Mouse (Mus musculus): ENCODE data around the gene Upf2.
"Not testable (repeated sequence)": the region's sequence is repeated elsewhere in the genome, so short reads cannot be mapped to it uniquely, and the experiment has no call there.

The Upf2 gene

GRCm38 (mm10) chr2:5950305-5950704 lies 964 bp upstream of the Upf2 start:
- DNase-seq: peak; percentile 12

- DNase-seq: no peak
Observed at GRCm38 (mm10) chr2:5951621-5952211, 447 bp downstream of the Upf2 start.

GRCm38 (mm10) chr2:5957705-5958104 lies 6.4 kb downstream of the Upf2 start:
- no peak for DNase-seq

- no peak for DNase-seq
Observed at GRCm38 (mm10) chr2:5962265-5962664, 11.0 kb downstream of the Upf2 start.

- DNase-seq: not testable (repeated sequence)
Observed at GRCm38 (mm10) chr2:5963729-5964128, 12.5 kb downstream of the Upf2 start.

- DNase-seq: no peak
Observed at GRCm38 (mm10) chr2:5965972-5966371, 14.7 kb downstream of the Upf2 start.

- DNase-seq: not testable (repeated sequence)
Observed at GRCm38 (mm10) chr2:5970629-5971028, 19.4 kb downstream of the Upf2 start.

- DNase-seq: no peak
Observed at GRCm38 (mm10) chr2:5977532-5977931, 26.3 kb downstream of the Upf2 start.

GRCm38 (mm10) chr2:5995538-5995937 lies 44.3 kb downstream of the Upf2 start:
- peak; percentile 8 for DNase-seq

GRCm38 (mm10) chr2:6003949-6004348 lies 52.7 kb downstream of the Upf2 start:
- DNase-seq: no peak

GRCm38 (mm10) chr2:6014532-6014931 lies 63.3 kb downstream of the Upf2 start:
- no peak for DNase-seq

- DNase-seq: not testable (repeated sequence)
Observed at GRCm38 (mm10) chr2:6015182-6015581, 63.9 kb downstream of the Upf2 start.

GRCm38 (mm10) chr2:6020570-6020969 lies 69.3 kb downstream of the Upf2 start:
- no peak for DNase-seq

GRCm38 (mm10) chr2:6042644-6043043 lies 91.4 kb downstream of the Upf2 start:
- DNase-seq: peak; percentile 14

- DNase-seq: no peak
Observed at GRCm38 (mm10) chr2:6046796-6047195, 95.5 kb downstream of the Upf2 start.

GRCm38 (mm10) chr2:6048570-6048969 lies 97.3 kb downstream of the Upf2 start:
- DNase-seq: no peak

- DNase-seq: no peak
Observed at GRCm38 (mm10) chr2:6049018-6049417, 97.7 kb downstream of the Upf2 start.

- no peak for DNase-seq
Observed at GRCm38 (mm10) chr2:6055466-6055865, 104.2 kb downstream of the Upf2 start.

GRCm38 (mm10) chr2:6056518-6056917 lies 105.2 kb downstream of the Upf2 start:
- no peak for DNase-seq

GRCm38 (mm10) chr2:6059291-6059690 lies 108.0 kb downstream of the Upf2 start:
- no peak for DNase-seq

- DNase-seq: no peak
Observed at GRCm38 (mm10) chr2:6060071-6060804, 109.0 kb downstream of the Upf2 start.

- DNase-seq: no peak
Observed at GRCm38 (mm10) chr2:6067341-6067740, 116.1 kb downstream of the Upf2 start.

- no peak for DNase-seq
Observed at GRCm38 (mm10) chr2:6070925-6071324, 119.7 kb downstream of the Upf2 start.

- DNase-seq: no peak
Observed at GRCm38 (mm10) chr2:6071598-6072440, 120.5 kb downstream of the Upf2 start.
